Mouse (Mus musculus) ES-E14 (cell line): ENCODE results near the gene Lrrc41. TPM values are rescaled to one million over a fixed set of nuclear protein-coding genes. Genes with fewer than 3 reads are reported as not detected.

Experiments
- DNase-seq: peaks from one replicate; pipeline ENCODE4 v3.0.0-alpha.2; 2013; ENCODE audit warnings: low read depth, low spot score
- H3K27ac ChIP-seq: 2 replicates; pipeline ENCODE4 v1.5.1; 2012; ENCODE audit warnings: low read depth, mild to moderate bottlenecking, low read length, moderate library complexity, mixed read lengths; ENCODE audit not compliant: poor library complexity, insufficient read depth, severe bottlenecking
- H3K36me3 ChIP-seq: 2 replicates; pipeline ENCODE4 v1.6.1; 2012; ENCODE audit warnings: mild to moderate bottlenecking, low read length, moderate library complexity, mixed read lengths; ENCODE audit not compliant: control insufficient read depth, poor library complexity, insufficient read depth, severe bottlenecking
- H3K4me1 ChIP-seq, 2 experiments: fragments of 150-350 bp in 1 of 2; sonication (generic) in 1 of 2; 2 replicates each; pipeline ENCODE4 v1.6.1; 2012; ENCODE audit warnings: low read length in 2 of 2, mild to moderate bottlenecking in 1 of 2, mixed read lengths in 1 of 2; ENCODE audit not compliant: control insufficient read depth in 2 of 2, insufficient read depth in 2 of 2, poor library complexity in 1 of 2
- H3K4me3 ChIP-seq, 2 experiments: fragments of 150-350 bp in 1 of 2; sonication (generic) in 1 of 2; 2 replicates each; pipeline ENCODE4 v1.5.1; 2012; ENCODE audit warnings: low read length in 2 of 2, low read depth in 1 of 2, mild to moderate bottlenecking in 1 of 2, mixed read lengths in 1 of 2; ENCODE audit not compliant: insufficient read depth in 1 of 2, poor library complexity in 1 of 2, severe bottlenecking in 1 of 2
- H3K9ac ChIP-seq: 2 replicates; pipeline ENCODE4 v1.6.1; 2012; ENCODE audit warnings: low read depth, mild to moderate bottlenecking, low read length, mixed read lengths; ENCODE audit not compliant: poor library complexity, insufficient read depth, severe bottlenecking
- H3K9me3 ChIP-seq: fragments of 150-350 bp; sonication (generic); 2 replicates; pipeline ENCODE4 v1.6.1; 2012; ENCODE audit warnings: low read depth, mild to moderate bottlenecking, low read length; ENCODE audit not compliant: control insufficient read depth, insufficient read depth
- CHD2 ChIP-seq: IDR thresholded peaks from 2 replicates; pipeline ENCODE4 v1.6.1; 2014; ENCODE audit warnings: mild to moderate bottlenecking, low read depth, low read length, inconsistent platforms
- HCFC1 ChIP-seq: IDR thresholded peaks from 2 replicates; pipeline ENCODE4 v1.6.1; 2012; ENCODE audit warnings: low read length, inconsistent platforms, borderline replicate concordance; ENCODE audit not compliant: insufficient read depth
- MAFK ChIP-seq: IDR thresholded peaks from 2 replicates; pipeline ENCODE4 v1.6.1; 2014; ENCODE audit warnings: mild to moderate bottlenecking, low read depth, low read length, inconsistent platforms; ENCODE audit not compliant: insufficient read depth
- ZC3H11A ChIP-seq: IDR thresholded peaks from 2 replicates; pipeline ENCODE4 v1.6.1; 2012; ENCODE audit warnings: low read depth, mild to moderate bottlenecking, inconsistent platforms, low read length, borderline replicate concordance
- ZNF384 ChIP-seq: IDR thresholded peaks from 2 replicates; pipeline ENCODE4 v1.6.1; 2012; ENCODE audit warnings: low read depth, low read length, inconsistent platforms
- in situ Hi-C, 2 experiments: fragments of 600-800 bp; cut with MboI; formaldehyde crosslinking; loops; one replicate each; pipeline ENCODE4 v1.15.1; 2025; ENCODE audit warnings: low sequenced_read_pairs in 2 of 2, inconsistent platforms in 1 of 2; ENCODE audit not compliant: unreplicated experiment in 2 of 2
- total RNA-seq: library from RNA; depleted of rRNA; stranded (reverse); fragments of 300-350 nt; gene quantifications from 2 replicates; pipeline ENCODE4 v1.2.3, GENCODE M21; 2012

Lrrc41 gene
- total RNA-seq, 1 experiment: 42.0 TPM

DNA sequence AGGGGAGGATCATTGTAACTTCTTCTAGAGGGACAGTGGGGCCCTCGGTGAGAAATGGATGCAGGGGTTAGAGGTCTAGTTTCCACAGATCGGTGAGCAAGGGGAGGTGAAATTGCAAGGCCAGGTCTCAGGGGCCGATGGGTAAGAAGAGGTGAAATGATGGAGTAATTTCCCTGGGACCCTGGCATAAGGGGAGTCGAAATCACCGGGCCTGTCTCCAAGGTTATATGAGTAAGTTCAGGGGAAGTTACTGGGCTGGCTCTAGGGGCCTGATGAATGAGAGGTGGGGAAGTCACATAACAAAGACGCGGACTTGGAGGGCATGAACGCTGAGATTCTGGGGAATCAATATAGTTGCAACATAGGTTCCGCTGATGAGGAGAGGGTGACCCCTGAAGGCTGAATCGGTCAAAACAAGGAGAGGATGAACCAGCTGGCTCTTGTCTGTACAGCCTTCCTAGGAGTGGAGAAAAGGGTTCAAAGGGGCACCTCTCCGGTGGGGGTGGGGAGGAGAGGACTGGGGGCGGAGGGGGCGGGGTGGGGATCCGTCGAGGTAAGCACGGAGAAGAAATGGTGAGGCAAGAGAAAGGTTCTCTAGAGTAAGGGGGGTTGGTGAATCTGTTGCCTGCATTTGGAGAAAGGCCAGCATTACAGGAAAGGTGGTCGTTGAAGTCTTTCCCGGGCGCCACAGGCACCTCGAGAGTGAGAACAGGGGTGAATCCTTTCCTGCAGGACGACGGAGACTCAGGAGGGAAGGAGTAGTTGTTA lies 22.4 kb upstream of the Lrrc41 start:
- peak overlapping the region; percentile 2; the same call in 1 of the 2 replicates for H3K27ac ChIP-seq
- peak overlapping the region; percentile 21; the same call in 1 of the 2 replicates for H3K9ac ChIP-seq
- peak overlapping the region; percentile 78 to 91 for H3K4me3 ChIP-seq
- TF ChIP-seq HCFC1 (no peak), CHD2 (no peak), ZNF384 (no peak), MAFK (no peak), ZC3H11A (no peak)
- DNase-seq: no peak
- in situ Hi-C loops: no loop called here
- H3K36me3 ChIP-seq: no peaks in the 10 kb centered on the region; the same call in 1 of the 2 replicates
- no peaks in the 10 kb centered on the region for H3K9me3 ChIP-seq
- H3K4me1 ChIP-seq: peaks cover 3 to 4% of the 10 kb centered on the region in 2 experiments; a peak in 2 of 4 replicates

DNA sequence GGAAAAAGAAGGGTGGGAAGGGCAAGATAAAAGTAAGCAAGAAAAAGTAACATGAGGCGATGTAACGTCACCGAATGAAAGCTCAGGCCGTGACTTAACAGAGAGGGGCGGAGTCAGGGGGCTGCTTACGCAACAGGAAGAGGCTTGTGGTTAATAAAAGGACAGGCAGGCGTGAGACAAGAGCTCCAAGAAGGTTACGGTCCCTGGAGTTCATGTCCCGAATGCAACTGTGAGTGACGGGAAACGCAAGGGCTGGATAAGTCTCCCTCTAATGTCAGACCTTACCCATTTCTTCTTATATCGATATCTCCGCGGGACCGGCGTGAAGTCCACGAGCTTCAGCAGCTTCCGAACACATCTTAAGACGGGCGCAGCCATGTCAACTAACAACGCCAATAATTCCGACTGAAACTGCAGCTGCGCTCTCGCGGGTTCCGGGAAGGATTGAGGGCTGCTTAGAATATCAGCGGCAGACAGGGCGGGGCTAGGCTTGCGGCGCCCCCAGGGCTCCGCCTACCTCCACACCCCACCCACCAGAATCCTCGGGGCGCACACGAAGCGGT lies 21.6 kb upstream of the Lrrc41 start, which contains the start of gene Nsun4:
Gene Nsun4 (minus strand): TSS at position 478 of the 563 bp plus-strand sequence.
- peak; percentile 87 for DNase-seq
- peaks cover 3 to 4% of the 10 kb centered on the region in 2 experiments; a peak in 2 of 4 replicates for H3K4me1 ChIP-seq
- in situ Hi-C loops: no loop called here
- H3K27ac ChIP-seq: peak within 1 kb of the TSS; percentile 76
- TF ChIP-seq CHD2 (peak; percentile 90), ZNF384 (no peak), HCFC1 (peak; percentile 77)
- H3K4me3 ChIP-seq: peak within 1 kb of the TSS; percentile 78 to 91
- no peaks in the 10 kb centered on the region for H3K9me3 ChIP-seq
- no peaks in the 10 kb centered on the region for H3K36me3 ChIP-seq
- peak within 1 kb of the TSS; percentile 75 for H3K9ac ChIP-seq

DNA sequence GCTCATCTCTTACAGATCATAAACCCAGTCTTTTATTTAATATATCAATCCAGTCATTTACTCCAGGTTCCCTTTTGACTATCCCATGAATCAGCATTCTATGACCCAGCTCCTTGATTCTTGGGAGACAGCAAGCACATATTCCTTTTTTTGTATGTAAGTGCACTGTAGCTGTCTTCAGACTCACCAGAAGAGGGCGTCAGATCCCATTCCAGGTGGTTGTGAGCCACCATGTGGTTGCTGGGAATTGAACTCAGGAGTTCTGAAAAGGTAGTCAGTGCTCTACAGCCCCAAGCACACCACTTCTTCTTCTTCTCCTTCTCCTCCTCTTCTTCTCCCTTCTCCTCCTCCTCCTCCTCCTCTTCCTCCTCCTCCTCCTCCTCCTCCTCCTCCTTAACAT lies 17.5 kb upstream of the Lrrc41 start:
- DNase-seq: no peak
- no peak for TF ChIP-seq HCFC1
- 0 out of 2 replicates have a peak, but pooled peaks have one; percentile 20 for TF ChIP-seq MAFK
- in situ Hi-C loops: no loop called here
- Histone ChIP-seq H3K4me3 (no peak overlapping the region), H3K9me3 (no peaks in the 10 kb centered on the region), H3K36me3 (no peaks in the 10 kb centered on the region), H3K4me1 (peaks cover under 1% of the 10 kb centered on the region in 2 experiments; a peak in 2 of 4 replicates), H3K9ac (no peak overlapping the region), H3K27ac (no peak overlapping the region)

DNA sequence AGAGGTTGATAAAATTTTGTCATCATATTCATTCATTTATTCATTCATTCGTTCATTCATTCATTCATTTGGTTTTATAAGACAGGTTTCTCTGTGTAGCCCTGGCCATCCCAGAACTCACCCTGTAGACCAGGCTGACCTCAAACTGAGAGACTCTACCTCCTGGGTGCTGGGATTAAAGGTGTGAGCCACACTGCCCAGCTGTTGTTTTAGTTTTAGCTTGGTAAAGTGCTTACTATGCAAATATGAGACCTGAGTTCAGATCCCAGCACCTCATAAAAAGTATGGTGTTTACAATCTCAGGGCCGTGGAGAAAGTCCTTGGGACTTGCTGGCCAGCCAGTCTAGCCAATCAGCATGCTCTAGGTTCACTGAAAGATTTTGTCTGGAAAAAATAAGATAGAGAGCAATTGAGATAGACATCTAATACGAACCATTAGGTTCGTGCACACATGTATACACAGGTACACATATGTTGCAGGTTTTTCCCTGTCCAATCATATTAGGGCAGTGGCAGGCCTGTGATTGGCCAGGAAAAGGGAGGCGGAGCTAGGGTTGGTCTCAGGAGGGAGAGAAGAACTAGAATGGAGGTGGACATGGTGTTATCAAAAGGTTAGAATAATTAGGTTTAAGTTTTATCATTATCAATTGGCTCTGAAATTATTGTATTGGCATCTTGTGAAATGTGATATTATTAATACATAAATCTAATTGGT lies 15.9 kb upstream of the Lrrc41 start:
- no peak for TF ChIP-seq ZC3H11A
- TF ChIP-seq HCFC1: no peak
- peak; percentile 60 for TF ChIP-seq MAFK
- TF ChIP-seq ZNF384: no peak
- no peaks in the 10 kb centered on the region; a peak in 1 of 4 replicates for H3K4me1 ChIP-seq
- in situ Hi-C loops: no loop called here

More for the DNA sequence above, 15.9 kb upstream of the Lrrc41 start:
- Histone ChIP-seq H3K36me3 (no peaks in the 10 kb centered on the region), H3K4me3 (peak overlapping the region in 1 of 2 experiments; percentile 5; a peak in 2 of 4 replicates), H3K27ac (no peak overlapping the region), H3K9me3 (no peaks in the 10 kb centered on the region), H3K9ac (no peak overlapping the region)
- no peak for DNase-seq
